In the genomic region with DNA sequence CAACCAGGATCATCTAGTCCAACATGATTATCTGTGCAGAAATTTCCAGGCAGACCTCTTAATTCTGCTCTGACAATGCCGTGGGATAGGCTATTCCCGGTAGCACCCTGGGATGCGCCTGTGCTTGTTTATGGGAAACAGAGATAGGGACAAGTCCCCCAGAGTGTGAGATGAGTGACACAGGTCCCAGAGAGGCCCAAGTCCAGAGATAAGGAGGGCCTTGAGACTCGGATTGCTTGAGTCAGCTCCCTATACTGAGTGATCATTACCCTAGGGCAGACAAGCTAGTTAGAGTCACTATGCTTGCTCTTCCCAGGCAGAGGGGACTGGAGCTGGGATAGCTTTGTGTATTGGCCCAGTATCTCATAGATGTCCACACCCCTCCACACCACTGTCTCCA, we compare ENCODE assay signal across 25 mouse cellular contexts. TPM values are rescaled to one million over a fixed set of nuclear protein-coding genes. Genes with fewer than 3 reads are reported as not detected.
DNase-seq lines count a peak whose midpoint lies in the region; ATAC-seq and TF ChIP-seq lines count a peak whose summit lies in the region.
"Had no signal": no experiment of that assay in that cellular context is flagged by ENCODE, and none has a peak within 500 bp of the region (broad histone marks: within the 10 kb centered on the region; RNA-seq: fewer than 3 reads in every experiment).

No protein-coding gene starts in this region.

- ATAC-seq in erythroid progenitor cell, adult 5-6 weeks (replicated peaks; ENCODE audit: low FRiP score, poor library complexity, severe bottlenecking) = peak; percentile 50; the same call in 1 of the 2 replicates
- peak; percentile 75; the same call in 1 of the 2 replicates for ATAC-seq in liver, embryonic 11.5 days (replicated peaks; ENCODE audit: low FRiP score)
- peak; percentile 38; the same call in 1 of the 2 replicates for ATAC-seq in liver, postnatal 0 days
- ATAC-seq in midbrain, embryonic 15.5 days (replicated peaks) = no peak
- ATAC-seq in kidney, embryonic 16.5 days (ENCODE audit: low FRiP score, low TSS enrichment) = no peak
- ATAC-seq: activated CD4-positive, CD25-positive, alpha-beta regulatory T cell, adult 4 months; forebrain, postnatal 0 days had no signal

- TF ChIP-seq CTCF in MEL (IDR thresholded peaks at IDR 0.05 in 2 of 3, conservative IDR thresholded peaks at IDR 0.05 in 1 of 3; ENCODE audit: control insufficient read depth in 1 of 3, insufficient read depth in 1 of 3, low read depth in 2 of 3, low read length in 3 of 3, poor library complexity in 1 of 3, severe bottlenecking in 1 of 3) = no peak
- no peak for TF ChIP-seq CTCF in liver, postnatal 0 days (IDR thresholded peaks at IDR 0.05; ENCODE audit: low read depth)
- TF ChIP-seq CTCF in left cerebral cortex, adult 2 months (IDR thresholded peaks at IDR 0.05) = no peak

- peaks cover 13 to 37% of the 10 kb centered on the region in 2 experiments for H3K4me1 ChIP-seq in MEL (ENCODE audit: control insufficient read depth in 1 of 2, insufficient read depth in 2 of 2, low read length in 2 of 2)
- H3K4me1 ChIP-seq in liver, embryonic 11.5 days (replicated peaks; ENCODE audit: control insufficient read depth, insufficient read depth, low read length) = peaks cover 27% of the 10 kb centered on the region
- peaks cover 6% of the 10 kb centered on the region for H3K4me1 ChIP-seq in liver, postnatal 0 days (ENCODE audit: insufficient read depth)
- no peaks in the 10 kb centered on the region for H3K4me1 ChIP-seq in midbrain, embryonic 15.5 days
- H3K4me1 ChIP-seq in kidney, embryonic 16.5 days (ENCODE audit: insufficient read depth, low read length) = no peaks in the 10 kb centered on the region
- H3K4me1 ChIP-seq: forebrain, embryonic 10.5 days; heart, embryonic 13.5 days; hindbrain, embryonic 12.5 days; lung, embryonic 15.5 days; midbrain, embryonic 12.5 days had no signal

- H3K9ac ChIP-seq in MEL (ENCODE audit: control insufficient read depth, low read depth, low read length, poor library complexity, severe bottlenecking) = no peak overlapping the region
- H3K9ac ChIP-seq in liver, embryonic 11.5 days (ENCODE audit: low read depth, low read length) = no peak overlapping the region
- H3K9ac ChIP-seq in liver, postnatal 0 days (replicated peaks) = no peak overlapping the region
- H3K9ac ChIP-seq in midbrain, embryonic 15.5 days = no peak overlapping the region
- H3K9ac ChIP-seq in kidney, embryonic 16.5 days (replicated peaks; ENCODE audit: low read length) = no peak overlapping the region
- H3K9ac ChIP-seq: forebrain, postnatal 0 days; heart, embryonic 13.5 days; hindbrain, embryonic 12.5 days; lung, embryonic 15.5 days; midbrain, embryonic 12.5 days had no signal

- intact Hi-C loops in left cerebral cortex, adult 2 months (cut with DNase I) = no loop called here

- TF ChIP-seq POLR2A in MEL (IDR thresholded peaks at IDR 0.05; ENCODE audit: control insufficient read depth in 1 of 2, insufficient read depth in 1 of 2, low read depth in 1 of 2, low read length in 2 of 2, poor library complexity in 1 of 2) = no peak

- DNase-seq in MEL (ENCODE audit: low read depth, low spot score) = peak; percentile 46
- no peak for DNase-seq in liver, embryonic 11.5 days (ENCODE audit: low spot score)
- DNase-seq in liver, postnatal 0 days = no peak
- no peak for DNase-seq in left cerebral cortex, adult 2 months (ENCODE audit: extremely low spot score in 1 of 2, low spot score in 2 of 2)
- DNase-seq in cerebellum, adult 9-11 months = no peak
- DNase-seq: adrenal gland, adult 8-10 months; cerebellum, adult 18-20 months; cerebellum, postnatal 25 days; embryo, embryonic 11 days; forebrain, postnatal 0 days; heart, postnatal 14 days; kidney, adult 9 months; kidney, postnatal 25 days; lung, postnatal 4 days had no signal

- no peaks in the 10 kb centered on the region for H3K27me3 ChIP-seq in MEL (ENCODE audit: control insufficient read depth in 1 of 2, insufficient read depth in 2 of 2, low read length in 2 of 2)
- no peaks in the 10 kb centered on the region for H3K27me3 ChIP-seq in liver, embryonic 11.5 days (replicated peaks; ENCODE audit: control insufficient read depth, insufficient read depth, low read length)
- H3K27me3 ChIP-seq in liver, postnatal 0 days (ENCODE audit: insufficient read depth, low read length) = no peaks in the 10 kb centered on the region
- no peaks in the 10 kb centered on the region for H3K27me3 ChIP-seq in midbrain, embryonic 15.5 days (replicated peaks)
- no peaks in the 10 kb centered on the region for H3K27me3 ChIP-seq in kidney, embryonic 16.5 days (ENCODE audit: insufficient read depth, low read length)
- H3K27me3 ChIP-seq: CH12.LX; heart, embryonic 13.5 days; hindbrain, embryonic 12.5 days; lung, embryonic 15.5 days; midbrain, embryonic 12.5 days had no signal

- H3K36me3 ChIP-seq in MEL (ENCODE audit: control insufficient read depth in 1 of 2, insufficient read depth in 2 of 2, low read length in 2 of 2) = peaks cover 0 to 28% of the 10 kb centered on the region in 2 experiments; a peak in 2 of 4 replicates
- no peaks in the 10 kb centered on the region for H3K36me3 ChIP-seq in liver, embryonic 11.5 days (ENCODE audit: control insufficient read depth, insufficient read depth, low read length)
- no peaks in the 10 kb centered on the region for H3K36me3 ChIP-seq in liver, postnatal 0 days (replicated peaks; ENCODE audit: insufficient read depth, low read length)
- no peaks in the 10 kb centered on the region for H3K36me3 ChIP-seq in midbrain, embryonic 15.5 days (replicated peaks)
- no peaks in the 10 kb centered on the region for H3K36me3 ChIP-seq in kidney, embryonic 16.5 days (ENCODE audit: insufficient read depth, low read length)
- H3K36me3 ChIP-seq: forebrain, embryonic 10.5 days; heart, embryonic 13.5 days; hindbrain, embryonic 12.5 days; lung, embryonic 15.5 days; midbrain, embryonic 12.5 days had no signal

- no peaks in the 10 kb centered on the region for H3K9me3 ChIP-seq in MEL (replicated peaks; ENCODE audit: insufficient read depth, low read length)
- no peaks in the 10 kb centered on the region for H3K9me3 ChIP-seq in liver, embryonic 11.5 days (ENCODE audit: control insufficient read depth, low read length)
- H3K9me3 ChIP-seq in liver, postnatal 0 days (ENCODE audit: low read length) = no peaks in the 10 kb centered on the region
- H3K9me3 ChIP-seq in midbrain, embryonic 15.5 days = no peaks in the 10 kb centered on the region
- H3K9me3 ChIP-seq in kidney, embryonic 16.5 days (ENCODE audit: low read length) = no peaks in the 10 kb centered on the region
- H3K9me3 ChIP-seq: forebrain, embryonic 10.5 days; heart, embryonic 13.5 days; hindbrain, embryonic 12.5 days; lung, embryonic 15.5 days; midbrain, embryonic 12.5 days had no signal

- 0 out of 2 replicates have a peak overlapping the region, but pooled peaks have one; percentile 6 for H3K4me2 ChIP-seq in liver, embryonic 11.5 days
- no peak overlapping the region for H3K4me2 ChIP-seq in liver, postnatal 0 days (ENCODE audit: low read depth, low read length)
- no peak overlapping the region for H3K4me2 ChIP-seq in midbrain, embryonic 15.5 days
- H3K4me2 ChIP-seq in kidney, embryonic 16.5 days (replicated peaks; ENCODE audit: low read depth, low read length) = no peak overlapping the region
- H3K4me2 ChIP-seq: heart, embryonic 13.5 days; hindbrain, embryonic 12.5 days; lung, embryonic 15.5 days; midbrain, embryonic 12.5 days had no signal

- no peak for TF ChIP-seq RAD21 in MEL (IDR thresholded peaks at IDR 0.05; ENCODE audit: low read depth, low read length)

- no peaks in the 10 kb centered on the region for H3K79me2 ChIP-seq in MEL (ENCODE audit: control insufficient read depth, insufficient read depth, low read length, poor library complexity)

- H3K27ac ChIP-seq in MEL (ENCODE audit: control insufficient read depth, low read depth, low read length) = peak overlapping the region; percentile 25
- H3K27ac ChIP-seq in liver, embryonic 11.5 days (ENCODE audit: low read depth, low read length) = no peak overlapping the region
- H3K27ac ChIP-seq in liver, postnatal 0 days (ENCODE audit: low read depth) = no peak overlapping the region
- no peak overlapping the region for H3K27ac ChIP-seq in midbrain, embryonic 15.5 days
- H3K27ac ChIP-seq in left cerebral cortex, adult 2 months = no peak overlapping the region
- H3K27ac ChIP-seq in kidney, embryonic 16.5 days (ENCODE audit: low read length) = no peak overlapping the region
- H3K27ac ChIP-seq: forebrain, embryonic 10.5 days; heart, embryonic 13.5 days; hindbrain, embryonic 12.5 days; layer of hippocampus, adult 2 months; lung, embryonic 15.5 days; midbrain, embryonic 12.5 days had no signal

- peak in 1 of 2 experiments; percentile 27; a peak in 3 of 4 replicates for TF ChIP-seq EP300 in MEL (IDR thresholded peaks at IDR 0.05; ENCODE audit: low read depth in 1 of 2, low read length in 2 of 2)
- TF ChIP-seq EP300 in liver, postnatal 0 days (IDR thresholded peaks at IDR 0.05; ENCODE audit: low read depth) = no peak

- WGBS in liver, embryonic 11.5 days = 22% methylated on average over 4 of the region's 4 CpGs
- 31% methylated on average over 4 of the region's 4 CpGs for WGBS in liver, postnatal 0 days (ENCODE audit: insufficient replicate concordance)
- WGBS in midbrain, embryonic 15.5 days = 82% methylated on average over 4 of the region's 4 CpGs
- 75% methylated on average over 4 of the region's 4 CpGs for WGBS in kidney, embryonic 16.5 days

- no peak overlapping the region for H3K4me3 ChIP-seq in MEL (ENCODE audit: control insufficient read depth in 1 of 2, insufficient read depth in 1 of 2, low read depth in 2 of 2, low read length in 2 of 2)
- no peak overlapping the region for H3K4me3 ChIP-seq in liver, embryonic 11.5 days (ENCODE audit: low read depth, low read length)
- H3K4me3 ChIP-seq in liver, postnatal 0 days (ENCODE audit: low read depth, low read length) = no peak overlapping the region
- H3K4me3 ChIP-seq in midbrain, embryonic 15.5 days = no peak overlapping the region
- no peak overlapping the region for H3K4me3 ChIP-seq in left cerebral cortex, adult 2 months
- no peak overlapping the region for H3K4me3 ChIP-seq in kidney, embryonic 16.5 days (ENCODE audit: low read length)
- H3K4me3 ChIP-seq: forebrain, embryonic 10.5 days; heart, embryonic 13.5 days; hindbrain, embryonic 12.5 days; layer of hippocampus, adult 2 months; lung, embryonic 15.5 days; midbrain, embryonic 12.5 days had no signal

RNA-seq across cellular contexts. Expression of gene Srgn, which starts 5.5 kb away (rescaled TPM):
- 217 and 236 TPM in 2 replicates for total RNA-seq in MEL (2012; rRNA removed)
- 100 to 1,000 TPM in 1 of 2 experiments, not detected in 1; 164 TPM for polyA plus RNA-seq in MEL (2012; ENCODE audit: insufficient read depth in 1 of 2, insufficient read length in 2 of 2, low read depth in 1 of 2, low replicate concordance in 2 of 2, missing spikeins in 1 of 2)
- 532 and 556 TPM in 2 replicates for total RNA-seq in erythroid progenitor cell, adult 5-6 weeks (2015; ENCODE audit: low replicate concordance)
- 147 and 262 TPM in 2 replicates for total RNA-seq in erythroid progenitor cell, adult 5-6 weeks (2017; ENCODE audit: low replicate concordance)
- 59.2 and 66.1 TPM in 2 replicates for polyA plus RNA-seq in liver, embryonic 11.5 days (2014; fragmentation: Nextera tagmentation; extraction: Ambion mirVana)
- 108 and 110 TPM in 2 replicates for polyA plus RNA-seq in liver, postnatal 0 days (2015; fragmentation: Nextera tagmentation; extraction: Ambion mirVana)
- 10.5 and 12.1 TPM in 2 replicates for polyA plus RNA-seq in midbrain, embryonic 15.5 days (2015; fragmentation: Nextera tagmentation; extraction: Ambion mirVana)
- total RNA-seq in left cerebral cortex, adult 2 months (2021) = 1 to 10 TPM; 7.1 to 9.7 TPM
- polyA plus RNA-seq in kidney, embryonic 16.5 days (2015; fragmentation: Nextera tagmentation; extraction: Ambion mirVana) = 8.2 and 9.6 TPM in 2 replicates

RNA-seq across cellular contexts. Expression of gene Vps26a, which starts 35.2 kb away (rescaled TPM):
- 34.2 and 43.6 TPM in 2 replicates for total RNA-seq in MEL (2012; rRNA removed)
- polyA plus RNA-seq in MEL (2012; ENCODE audit: insufficient read depth in 1 of 2, insufficient read length in 2 of 2, low read depth in 1 of 2, low replicate concordance in 2 of 2, missing spikeins in 1 of 2) = 10 to 100 TPM in 1 of 2 experiments, not detected in 1; 64.1 TPM
- total RNA-seq in erythroid progenitor cell, adult 5-6 weeks (2015; ENCODE audit: low replicate concordance) = 33.5 and 37.3 TPM in 2 replicates
- 29.4 and 48.0 TPM in 2 replicates for total RNA-seq in erythroid progenitor cell, adult 5-6 weeks (2017; ENCODE audit: low replicate concordance)
- 77.4 and 87.8 TPM in 2 replicates for polyA plus RNA-seq in liver, embryonic 11.5 days (2014; fragmentation: Nextera tagmentation; extraction: Ambion mirVana)
- polyA plus RNA-seq in liver, postnatal 0 days (2015; fragmentation: Nextera tagmentation; extraction: Ambion mirVana) = 32.1 and 33.8 TPM in 2 replicates
- polyA plus RNA-seq in midbrain, embryonic 15.5 days (2015; fragmentation: Nextera tagmentation; extraction: Ambion mirVana) = 52.6 and 55.0 TPM in 2 replicates
- total RNA-seq in left cerebral cortex, adult 2 months (2021) = 10 to 100 TPM; 46.9 to 47.4 TPM
- polyA plus RNA-seq in kidney, embryonic 16.5 days (2015; fragmentation: Nextera tagmentation; extraction: Ambion mirVana) = 84.6 and 88.6 TPM in 2 replicates

RNA-seq across cellular contexts. Expression of gene Kif1bp, which starts 56.5 kb away (rescaled TPM):
- 17.3 and 17.6 TPM in 2 replicates for total RNA-seq in MEL (2012; rRNA removed)
- 100 to 1,000 TPM in 1 of 2 experiments, 10 to 100 TPM in 1; 24.7 to 177 TPM for polyA plus RNA-seq in MEL (2012; ENCODE audit: insufficient read depth in 1 of 2, insufficient read length in 2 of 2, low read depth in 1 of 2, low replicate concordance in 2 of 2, missing spikeins in 1 of 2)
- 16.8 and 19.5 TPM in 2 replicates for total RNA-seq in erythroid progenitor cell, adult 5-6 weeks (2015; ENCODE audit: low replicate concordance)
- total RNA-seq in erythroid progenitor cell, adult 5-6 weeks (2017; ENCODE audit: low replicate concordance) = 14.0 and 16.4 TPM in 2 replicates
- 28.1 and 28.3 TPM in 2 replicates for polyA plus RNA-seq in liver, embryonic 11.5 days (2014; fragmentation: Nextera tagmentation; extraction: Ambion mirVana)
- polyA plus RNA-seq in liver, postnatal 0 days (2015; fragmentation: Nextera tagmentation; extraction: Ambion mirVana) = 6.5 and 7.2 TPM in 2 replicates
- polyA plus RNA-seq in midbrain, embryonic 15.5 days (2015; fragmentation: Nextera tagmentation; extraction: Ambion mirVana) = 76.4 and 77.3 TPM in 2 replicates
- total RNA-seq in left cerebral cortex, adult 2 months (2021) = 100 to 1,000 TPM; 180 to 185 TPM
- 35.5 and 39.0 TPM in 2 replicates for polyA plus RNA-seq in kidney, embryonic 16.5 days (2015; fragmentation: Nextera tagmentation; extraction: Ambion mirVana)

Comparison
In these comparisons a context has a peak if more than half of its experiments do, and no peak if none do; other contexts are left out.
1. ATAC-seq: peak in erythroid progenitor cell, adult 5-6 weeks (single experiment), liver, embryonic 11.5 days (single experiment) and liver, postnatal 0 days (single experiment); none in midbrain, embryonic 15.5 days (single experiment) and kidney, embryonic 16.5 days (single experiment).